Mouse (Mus musculus): ENCODE measurements around the gene Rnh1. TPM values are rescaled to one million over a fixed set of nuclear protein-coding genes. Genes with fewer than 3 reads are reported as not detected.

Gene Rnh1
- 55.2 and 55.7 TPM in 2 replicates for polyA plus RNA-seq (2015; fragmentation: Nextera tagmentation; extraction: Ambion mirVana)

DNA sequence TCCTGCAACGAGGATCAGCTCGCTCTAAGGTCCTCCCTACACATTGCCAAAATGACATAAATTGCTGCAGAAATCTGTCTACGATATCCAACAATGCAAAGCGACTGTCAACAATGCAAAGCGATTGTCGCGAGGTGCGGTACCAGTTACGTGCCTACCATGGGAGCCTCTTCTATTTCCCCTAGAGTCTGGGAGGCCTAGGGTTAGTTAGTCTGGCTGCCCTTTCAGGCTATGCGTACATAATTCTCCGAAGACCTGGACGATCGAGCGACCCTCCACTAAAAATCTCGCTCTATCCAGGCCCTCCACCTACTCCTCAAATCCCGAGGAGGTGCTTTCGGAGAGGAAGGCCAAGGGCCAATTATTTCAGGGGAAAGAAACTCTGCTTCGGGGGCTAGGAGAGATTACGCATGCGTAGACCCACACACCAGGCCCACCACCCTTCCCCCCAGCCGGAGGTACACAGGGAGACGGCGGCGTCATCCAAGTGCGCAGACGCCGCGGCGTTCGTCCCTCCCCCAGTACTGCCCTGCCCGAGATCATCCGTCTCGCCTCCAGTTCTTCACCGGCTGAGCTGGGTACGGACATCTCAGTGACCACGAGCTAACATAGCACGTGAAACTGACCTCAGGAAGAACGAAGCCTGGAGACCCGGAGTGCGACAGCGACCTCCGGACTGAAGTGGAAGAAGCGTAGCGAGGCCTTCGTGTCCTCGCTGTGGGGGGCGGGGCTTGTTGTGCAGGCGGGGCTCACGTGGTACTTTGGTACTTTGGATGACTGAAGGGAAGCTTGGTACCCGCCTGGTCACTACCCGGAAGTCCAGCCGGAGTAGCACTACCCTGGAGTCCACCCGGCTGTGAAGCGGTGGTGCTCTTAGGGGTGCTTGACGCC is at the start of gene Rnh1:
Gene Rnh1 (minus strand): TSS at position 742 of the 891 bp plus-strand sequence.
- Histone ChIP-seq H3K27me3 (ENCODE audit: insufficient read depth, low read length) (no peaks in the 10 kb centered on the region), H3K4me2 (ENCODE audit: low read depth, low read length) (peak within 1 kb of the TSS; percentile 94), H3K9ac (replicated peaks) (peak within 1 kb of the TSS; percentile 75), H3K36me3 (replicated peaks; ENCODE audit: insufficient read depth, low read length) (no peaks in the 10 kb centered on the region), H3K4me3 (ENCODE audit: low read depth, low read length) (peak within 1 kb of the TSS; percentile 68), H3K27ac (ENCODE audit: low read depth) (peak within 1 kb of the TSS; percentile 94), H3K9me3 (ENCODE audit: low read length) (no peaks in the 10 kb centered on the region), H3K4me1 (ENCODE audit: insufficient read depth) (peaks cover 49% of the 10 kb centered on the region)
- TF ChIP-seq EP300 (IDR thresholded peaks at IDR 0.05; ENCODE audit: low read depth) (0 out of 2 replicates have a peak, but pooled peaks have one; percentile 40), CTCF (IDR thresholded peaks at IDR 0.05; ENCODE audit: low read depth) (no peak)
- ATAC-seq, result peak; percentile 91
- WGBS (ENCODE audit: insufficient replicate concordance), result 1% methylated on average over 55 of the region's 55 CpGs
- DNase-seq, result peak; percentile 93

DNA sequence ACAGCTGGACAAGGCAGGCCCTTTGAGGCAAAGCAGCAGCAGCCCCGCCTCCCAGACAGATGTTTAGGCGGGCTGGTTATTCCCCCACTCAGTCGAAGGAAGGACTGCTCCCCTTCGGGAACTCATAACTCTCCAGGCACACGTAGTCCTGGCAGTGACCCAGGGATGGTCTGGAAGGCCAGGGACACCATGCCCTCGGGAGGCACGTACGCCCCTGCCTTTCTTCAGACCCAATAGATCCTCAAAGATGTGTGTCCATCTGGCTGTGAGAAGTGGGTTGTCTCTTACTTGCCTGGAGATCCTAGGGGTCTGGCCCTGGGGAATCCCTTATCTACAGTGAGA is 49.4 kb upstream of the Rnh1 start:
- Histone ChIP-seq H3K4me2 (ENCODE audit: low read depth, low read length) (peak overlapping the region; percentile 96), H3K27me3 (ENCODE audit: insufficient read depth, low read length) (no peaks in the 10 kb centered on the region), H3K9ac (replicated peaks) (peak overlapping the region; percentile 62), H3K36me3 (replicated peaks; ENCODE audit: insufficient read depth, low read length) (peaks cover 4% of the 10 kb centered on the region; the same call in 1 of the 2 replicates), H3K27ac (ENCODE audit: low read depth) (peak overlapping the region; percentile 77), H3K9me3 (ENCODE audit: low read length) (no peaks in the 10 kb centered on the region), H3K4me1 (ENCODE audit: insufficient read depth) (peaks cover 47% of the 10 kb centered on the region), H3K4me3 (ENCODE audit: low read depth, low read length) (peak overlapping the region; percentile 29)
- DNase-seq, result no peak
- WGBS (ENCODE audit: insufficient replicate concordance), result 17% methylated on average over 8 of the region's 8 CpGs
- TF ChIP-seq CTCF (IDR thresholded peaks at IDR 0.05; ENCODE audit: low read depth) (no peak), EP300 (IDR thresholded peaks at IDR 0.05; ENCODE audit: low read depth) (no peak)
- no peak for ATAC-seq

DNA sequence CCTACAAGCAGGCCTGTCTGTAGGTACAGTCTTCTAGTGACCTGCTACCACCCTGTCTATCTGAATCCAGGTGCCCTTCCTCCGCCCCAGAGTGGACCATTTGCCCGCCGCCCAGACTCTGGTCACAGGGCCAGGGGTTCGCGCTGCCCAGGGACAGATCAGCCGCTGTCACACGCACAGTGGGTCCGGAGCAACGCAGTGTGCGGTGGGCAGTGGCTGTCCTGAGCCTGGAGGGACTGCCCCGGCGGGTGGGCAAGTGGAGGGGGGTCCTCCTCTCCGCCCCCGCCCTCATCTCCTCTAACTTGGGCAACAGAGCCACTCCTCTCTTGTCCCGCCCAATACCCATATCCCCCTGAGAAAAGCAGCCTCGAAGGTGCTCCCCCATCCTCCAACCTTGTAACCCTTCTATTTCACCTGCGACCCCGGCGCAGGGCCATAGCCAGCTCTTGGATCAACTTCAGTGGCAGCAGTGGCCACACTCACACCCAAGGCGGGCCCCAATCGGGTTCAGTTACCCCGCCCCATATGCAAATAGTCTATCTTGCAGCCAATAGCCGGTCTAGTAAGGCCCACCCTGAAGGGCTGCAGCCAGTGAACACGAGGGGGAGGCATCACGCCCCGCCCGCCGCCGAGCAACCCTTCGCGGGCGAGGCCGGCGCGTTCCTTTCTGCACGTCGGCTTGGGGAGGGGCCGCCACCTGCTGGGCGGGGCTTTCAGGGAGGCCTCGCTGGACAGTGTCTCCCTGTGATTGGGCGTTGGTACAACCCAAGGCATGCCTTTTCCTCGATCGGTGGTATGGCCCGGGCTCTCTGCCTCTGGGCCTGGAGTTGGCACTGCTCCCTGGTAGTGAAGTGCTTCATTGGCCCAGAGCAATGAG is 48.8 kb upstream of the Rnh1 start:
- DNase-seq (peak; percentile 100), ATAC-seq (peak; percentile 97)
- peak overlapping the region; percentile 76 for H3K4me3 ChIP-seq (ENCODE audit: low read depth, low read length)
- peak overlapping the region; percentile 77 for H3K27ac ChIP-seq (ENCODE audit: low read depth)
- 7% methylated on average over 41 of the region's 44 CpGs for WGBS (ENCODE audit: insufficient replicate concordance)
- peak overlapping the region; percentile 79 for H3K9ac ChIP-seq (replicated peaks)
- no peaks in the 10 kb centered on the region for H3K9me3 ChIP-seq (ENCODE audit: low read length)
- H3K27me3 ChIP-seq (ENCODE audit: insufficient read depth, low read length), result no peaks in the 10 kb centered on the region
- H3K4me1 ChIP-seq (ENCODE audit: insufficient read depth), result peaks cover 53% of the 10 kb centered on the region
- H3K4me2 ChIP-seq (ENCODE audit: low read depth, low read length), result peak overlapping the region; percentile 96
- TF ChIP-seq CTCF (IDR thresholded peaks at IDR 0.05; ENCODE audit: low read depth) (peak; percentile 63), EP300 (IDR thresholded peaks at IDR 0.05; ENCODE audit: low read depth) (peak; percentile 50; the same call in 1 of the 2 replicates)
- H3K36me3 ChIP-seq (replicated peaks; ENCODE audit: insufficient read depth, low read length), result peaks cover 4% of the 10 kb centered on the region; the same call in 1 of the 2 replicates

DNA sequence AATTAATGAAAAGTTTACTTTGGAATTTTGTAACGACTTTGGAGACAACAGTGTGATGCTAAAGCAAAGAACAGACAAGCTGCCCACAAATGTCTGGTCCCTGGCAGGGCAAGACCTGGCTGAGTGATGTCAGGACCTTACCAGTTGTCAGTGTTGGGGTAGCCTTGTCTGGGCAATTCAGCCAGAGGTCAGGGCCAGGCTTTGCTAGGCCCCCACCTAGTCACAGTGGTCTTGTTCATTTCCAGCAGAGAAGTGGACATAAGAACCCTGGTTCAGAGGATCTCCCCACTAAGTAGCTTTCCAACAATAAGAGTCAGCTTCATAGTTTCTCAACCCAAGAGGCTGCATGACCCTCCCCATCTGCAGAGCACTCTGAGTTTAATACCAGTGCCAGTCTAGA is 47.7 kb upstream of the Rnh1 start:
- no peak for DNase-seq
- ATAC-seq, result no peak
- H3K4me3 ChIP-seq (ENCODE audit: low read depth, low read length), result peak overlapping the region; percentile 76; the same call in 1 of the 2 replicates
- TF ChIP-seq EP300 (IDR thresholded peaks at IDR 0.05; ENCODE audit: low read depth) (no peak), CTCF (IDR thresholded peaks at IDR 0.05; ENCODE audit: low read depth) (no peak)
- peak overlapping the region; percentile 96 for H3K4me2 ChIP-seq (ENCODE audit: low read depth, low read length)
- peaks cover 4% of the 10 kb centered on the region; the same call in 1 of the 2 replicates for H3K36me3 ChIP-seq (replicated peaks; ENCODE audit: insufficient read depth, low read length)
- H3K27me3 ChIP-seq (ENCODE audit: insufficient read depth, low read length), result no peaks in the 10 kb centered on the region
- H3K27ac ChIP-seq (ENCODE audit: low read depth), result no peak overlapping the region
- no peaks in the 10 kb centered on the region for H3K9me3 ChIP-seq (ENCODE audit: low read length)
- peaks cover 60% of the 10 kb centered on the region for H3K4me1 ChIP-seq (ENCODE audit: insufficient read depth)
- peak overlapping the region; percentile 79; the same call in 1 of the 2 replicates for H3K9ac ChIP-seq (replicated peaks)
- 52% methylated on average over 1 of the region's 1 CpGs for WGBS (ENCODE audit: insufficient replicate concordance)

DNA sequence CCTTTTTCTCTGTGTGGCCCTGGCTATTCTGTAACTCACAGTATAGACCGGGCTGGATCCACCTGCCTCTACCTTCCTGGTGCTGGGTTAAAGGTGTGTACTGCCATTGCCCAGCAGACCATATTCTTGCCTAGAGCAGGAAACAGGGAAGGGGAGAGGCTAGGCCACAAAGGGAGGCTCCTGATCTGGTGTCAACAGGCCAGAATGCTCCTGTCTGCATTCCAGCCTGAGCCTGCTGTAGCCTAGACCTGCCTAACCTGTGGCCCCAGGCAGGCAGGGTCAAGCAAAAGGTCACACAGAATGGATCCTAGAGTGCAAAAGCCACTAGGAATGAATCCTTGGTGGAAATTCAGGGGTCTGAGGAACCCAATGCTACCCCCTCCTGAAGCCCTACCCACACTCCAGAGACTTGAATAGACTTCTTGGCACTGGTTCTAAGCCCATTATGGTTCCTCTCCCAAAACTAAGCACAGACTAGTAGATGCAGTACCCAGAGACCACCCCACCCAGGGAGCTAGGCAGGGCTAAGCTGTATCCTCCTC is 47.0 kb upstream of the Rnh1 start:
- H3K27me3 ChIP-seq (ENCODE audit: insufficient read depth, low read length), result no peaks in the 10 kb centered on the region
- WGBS (ENCODE audit: insufficient replicate concordance), result 96% methylated on average over 1 of the region's 1 CpGs
- 0 out of 2 replicates have a peak overlapping the region, but pooled peaks have one; percentile 51 for H3K27ac ChIP-seq (ENCODE audit: low read depth)
- no peak for ATAC-seq
- peak overlapping the region; percentile 21; the same call in 1 of the 2 replicates for H3K9ac ChIP-seq (replicated peaks)
- peaks cover 4% of the 10 kb centered on the region; the same call in 1 of the 2 replicates for H3K36me3 ChIP-seq (replicated peaks; ENCODE audit: insufficient read depth, low read length)
- TF ChIP-seq CTCF (IDR thresholded peaks at IDR 0.05; ENCODE audit: low read depth) (no peak), EP300 (IDR thresholded peaks at IDR 0.05; ENCODE audit: low read depth) (no peak)
- no peaks in the 10 kb centered on the region for H3K9me3 ChIP-seq (ENCODE audit: low read length)
- H3K4me1 ChIP-seq (ENCODE audit: insufficient read depth), result peaks cover 67% of the 10 kb centered on the region
- H3K4me2 ChIP-seq (ENCODE audit: low read depth, low read length), result peak overlapping the region; percentile 96; the same call in 1 of the 2 replicates
- no peak for DNase-seq
- no peak overlapping the region for H3K4me3 ChIP-seq (ENCODE audit: low read depth, low read length)
